Mouse (Mus musculus) olfactory bulb, adult 2 months (tissue): ENCODE results near the gene Snd1. TPM values are rescaled to one million over a fixed set of nuclear protein-coding genes. Genes with fewer than 3 reads are reported as not detected.
A peak's percentile ranks its signal among the peaks of the same experiment; 100 is the strongest.

ENCODE experiments used
- H3K27ac ChIP-seq: fragments of 200-500 bp; 2 replicates; pipeline ENCODE4 v1.5.1; 2012; ENCODE audit warnings: low read depth, low read length; ENCODE audit not compliant: insufficient read depth
- H3K4me1 ChIP-seq: fragments of 200-500 bp; 2 replicates; pipeline ENCODE4 v1.6.1; 2012; ENCODE audit warnings: low read length; ENCODE audit not compliant: control insufficient read depth, insufficient read depth
- H3K4me3 ChIP-seq: fragments of 200-500 bp; 2 replicates; pipeline ENCODE4 v1.5.1; 2012; ENCODE audit warnings: mild to moderate bottlenecking, low read depth, low read length, moderate library complexity; ENCODE audit not compliant: insufficient read depth
- CTCF ChIP-seq: fragments of 200-500 bp; IDR thresholded peaks from 2 replicates; pipeline ENCODE4 v1.5.1; 2012; ENCODE audit warnings: low read depth, mild to moderate bottlenecking, low read length, moderate library complexity; ENCODE audit not compliant: insufficient read depth
- POLR2A ChIP-seq: fragments of 200-500 bp; IDR thresholded peaks from 2 replicates; pipeline ENCODE4 v1.6.1; 2012; ENCODE audit warnings: mild to moderate bottlenecking, low read depth, low read length, moderate library complexity; ENCODE audit not compliant: insufficient read depth
- WGBS: fragments of 180-500 bp; shearing (Covaris S2); methylation state at CpG from one replicate; pipeline ENCODE4 v1.1.7; 2018; 5-methylcytosine and 5-hydroxymethylcytosine counted together
- polyA plus RNA-seq: library from polyadenylated mRNA; stranded (reverse); fragments of >200 nt; gene quantifications from 2 replicates; pipeline ENCODE4 v1.2.4, GENCODE M21; 2012; ENCODE audit warnings: low replicate concordance; ENCODE audit not compliant: missing spikeins, insufficient read depth, insufficient read length

The Snd1 gene
- polyA plus RNA-seq, 1 experiment, result not detected

GRCm38 (mm10) chr6:28450977-28451376, 24.0 kb upstream of the Snd1 start:
- H3K27ac ChIP-seq, result no peak overlapping the region
- no peak for TF ChIP-seq POLR2A
- TF ChIP-seq CTCF, result no peak
- no peak overlapping the region for H3K4me3 ChIP-seq
- WGBS, result under 1% methylated on average over 12 of the region's 12 CpGs
- H3K4me1 ChIP-seq, result no peaks in the 10 kb centered on the region

DNA sequence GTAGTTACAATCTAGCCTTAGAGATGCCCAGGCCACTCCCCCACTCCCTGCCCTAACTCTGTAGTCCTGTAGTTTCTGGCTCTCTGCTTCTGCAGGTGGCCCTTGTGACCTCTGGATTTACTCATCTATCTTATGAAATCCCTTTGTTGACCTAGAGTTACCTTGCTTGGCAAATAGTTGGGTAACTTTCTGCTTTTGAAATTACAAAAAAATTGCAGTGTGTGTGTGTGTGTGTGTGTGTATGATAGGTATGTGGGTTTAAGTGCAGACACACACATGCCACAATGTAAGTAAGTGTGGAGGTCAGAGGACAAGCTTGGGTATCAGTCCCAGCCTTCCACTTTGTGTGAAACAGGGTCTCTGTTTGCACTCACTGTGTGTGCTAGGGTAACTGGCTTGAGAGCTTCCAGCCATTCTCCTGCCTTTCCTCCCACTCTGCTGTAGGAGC, 15.7 kb upstream of the Snd1 start:
- H3K4me1 ChIP-seq, result no peaks in the 10 kb centered on the region
- no peak for TF ChIP-seq CTCF
- TF ChIP-seq POLR2A, result no peak

GRCm38 (mm10) chr6:28460534-28460933, 14.4 kb upstream of the Snd1 start:
- H3K27ac ChIP-seq, result no peak overlapping the region
- 14% methylated on average over 5 of the region's 5 CpGs for WGBS
- TF ChIP-seq CTCF (peak; percentile 34; the same call in 1 of the 2 replicates), POLR2A (no peak)
- no peaks in the 10 kb centered on the region for H3K4me1 ChIP-seq
- no peak overlapping the region for H3K4me3 ChIP-seq

More for the DNA sequence above, 15.7 kb upstream of the Snd1 start:
- H3K27ac ChIP-seq, result no peak overlapping the region
- H3K4me3 ChIP-seq, result no peak overlapping the region

DNA sequence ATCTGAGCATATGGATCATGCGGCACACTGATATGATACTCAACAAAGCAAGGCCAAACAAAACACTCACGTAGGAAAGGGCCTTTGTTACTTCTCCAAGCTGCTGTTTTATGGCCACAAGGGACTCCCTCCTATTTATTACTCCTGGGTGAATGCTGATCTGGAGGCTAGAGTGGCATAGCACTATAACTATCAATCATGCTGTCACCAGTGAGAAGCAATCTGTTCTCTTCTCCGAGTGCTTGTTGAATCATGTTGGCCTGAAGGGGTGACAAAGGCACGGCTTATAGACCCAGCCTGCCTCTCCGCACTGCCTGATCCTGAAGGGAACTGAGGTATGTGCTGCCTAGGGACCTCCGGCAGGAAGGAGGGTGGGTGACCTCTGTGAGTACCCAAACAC, 10.3 kb upstream of the Snd1 start:
- TF ChIP-seq POLR2A (no peak), CTCF (no peak)
- 67% methylated on average over 6 of the region's 6 CpGs for WGBS
- no peak overlapping the region for H3K4me3 ChIP-seq
- no peaks in the 10 kb centered on the region for H3K4me1 ChIP-seq
- no peak overlapping the region for H3K27ac ChIP-seq

- TF ChIP-seq CTCF (no peak), POLR2A (no peak)
- no peak overlapping the region for H3K4me3 ChIP-seq
- no peaks in the 10 kb centered on the region for H3K4me1 ChIP-seq
- H3K27ac ChIP-seq, result no peak overlapping the region
- WGBS, result 79% methylated on average over 4 of the region's 4 CpGs
These were observed 4.8 kb upstream of the Snd1 start for GRCm38 (mm10) chr6:28470017-28470602.

- 58% methylated on average over 5 of the region's 5 CpGs for whole genome bisulfite sequencing
- Histone ChIP-seq H3K4me3 (no peak overlapping the region), H3K4me1 (no peaks in the 10 kb centered on the region), H3K27ac (no peak overlapping the region)
- TF ChIP-seq CTCF (no peak), POLR2A (no peak)
These were observed 4.3 kb upstream of the Snd1 start for GRCm38 (mm10) chr6:28470621-28471020.

GRCm38 (mm10) chr6:28471284-28472035, 3.5 kb upstream of the Snd1 start:
- TF ChIP-seq CTCF (no peak), POLR2A (no peak)
- Histone ChIP-seq H3K27ac (no peak overlapping the region), H3K4me1 (no peaks in the 10 kb centered on the region), H3K4me3 (no peak overlapping the region)
- 88% methylated on average over 9 of the region's 9 CpGs for WGBS

- H3K27ac ChIP-seq, result no peak overlapping the region
- TF ChIP-seq POLR2A (no peak), CTCF (no peak)
- no peak overlapping the region for H3K4me3 ChIP-seq
- H3K4me1 ChIP-seq, result no peaks in the 10 kb centered on the region
- 82% methylated on average over 4 of the region's 4 CpGs for WGBS
These were observed 728 bp upstream of the Snd1 start for GRCm38 (mm10) chr6:28474211-28474610.

- peak overlapping the region; percentile 96 for H3K4me3 ChIP-seq
- 0 out of 2 replicates have a peak overlapping the region, but pooled peaks have one; percentile 27 for H3K27ac ChIP-seq
- peaks cover 6% of the 10 kb centered on the region; the same call in 1 of the 2 replicates for H3K4me1 ChIP-seq
- under 1% methylated on average over 68 of the region's 68 CpGs for WGBS
- peak; percentile 62 for TF ChIP-seq POLR2A
- TF ChIP-seq CTCF, result no peak
These were observed 5.2 kb downstream of the Snd1 start for GRCm38 (mm10) chr6:28479865-28480751.
